Mouse (Mus musculus): ENCODE data around the gene Lce1e.
A peak's percentile ranks its signal among the peaks of the same experiment; 100 is the strongest.

DNA sequence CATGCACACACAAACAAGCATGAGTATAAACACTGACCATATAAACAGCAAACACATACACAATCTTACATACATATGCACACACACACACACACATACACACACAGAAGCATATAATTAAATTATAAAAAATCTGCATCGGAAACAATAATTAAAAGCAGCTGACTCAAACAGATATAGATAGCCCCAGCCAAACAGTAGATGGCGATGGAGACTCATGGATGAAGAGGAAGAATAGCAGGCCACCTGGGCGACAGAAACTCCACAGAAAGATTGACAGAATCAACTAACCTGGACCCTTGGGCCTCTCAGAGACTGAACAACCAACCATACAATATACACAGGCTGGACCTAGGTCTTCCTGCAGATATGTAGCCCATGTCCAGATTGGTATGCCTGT lies 44.3 kb upstream of the Lce1e start:
- TF ChIP-seq CTCF (conservative IDR thresholded peaks at IDR 0.05 in 1 of 2, IDR thresholded peaks at IDR 0.05 in 1 of 2; ENCODE audit: low read depth in 2 of 2, low read length in 2 of 2) (peak in 1 of 2 experiments; percentile 14; a peak in 1 of 4 replicates), EP300 (IDR thresholded peaks at IDR 0.05; ENCODE audit: low read length) (no peak), GABPA (IDR thresholded peaks at IDR 0.05; ENCODE audit: insufficient replicate concordance, low read depth, low read length) (no peak), HCFC1 (IDR thresholded peaks at IDR 0.05; ENCODE audit: low read depth, low read length) (no peak), IRF4 (IDR thresholded peaks at IDR 0.05; ENCODE audit: low read depth, low read length) (no peak), KAT2A (IDR thresholded peaks at IDR 0.05; ENCODE audit: insufficient replicate concordance, low read length) (no peak), CHD1 (IDR thresholded peaks at IDR 0.05; ENCODE audit: low read depth, low read length) (no peak), ZC3H11A (IDR thresholded peaks at IDR 0.05; ENCODE audit: low read depth, low read length) (no peak), SMC3 (IDR thresholded peaks at IDR 0.05; ENCODE audit: low read depth, low read length) (no peak)
